Mouse (Mus musculus) left cerebral cortex, postnatal 10 days (tissue): ENCODE data around the gene Tgfbr1. TPM values are rescaled to one million over a fixed set of nuclear protein-coding genes. Genes with fewer than 3 reads are reported as not detected.
A peak's percentile ranks its signal among the peaks of the same experiment; 100 is the strongest.

Source experiments
- DNase-seq, 2 experiments: peaks; one replicate each; pipeline ENCODE4 v3.0.0; 2021 to 2022; ENCODE audit warnings: low spot score in 2 of 2, mixed read lengths in 1 of 2; ENCODE audit errors: extremely low spot score in 1 of 2
- intact Hi-C: fragments of 180-260 bp; cut with DNase I; formaldehyde crosslinking; loops from one replicate; pipeline ENCODE4 v1.15.1; 2025
- total RNA-seq, 2 experiments: library from RNA; stranded (reverse); gene quantifications; 2 replicates each; pipeline ENCODE4 v1.2.3; 2021

Gene Tgfbr1
- total RNA-seq, 2 experiments from 2014 or later: 22.1 to 23.2 TPM

GRCm38 (mm10) chr4:47402200-47402599 is 49.2 kb downstream of the Tgfbr1 start:
- intact Hi-C loops: loop anchor here (5.0 kb wide), 1 partner anchor 275 kb away; no protein-coding TSS in a partner anchor
- DNase-seq: no peak

GRCm38 (mm10) chr4:47404536-47404935 is 51.5 kb downstream of the Tgfbr1 start:
- DNase-seq: no peak
- intact Hi-C loops: loop anchor here (5.0 kb wide), 1 partner anchor 277 kb away; no protein-coding TSS in a partner anchor

GRCm38 (mm10) chr4:47407161-47407560 is 54.1 kb downstream of the Tgfbr1 start:
- intact Hi-C loops: no loop called here
- DNase-seq: no peak

GRCm38 (mm10) chr4:47417871-47418270 is 64.8 kb downstream of the Tgfbr1 start:
- no peak for DNase-seq
- intact Hi-C loops: loop anchor here (10.0 kb wide), 1 partner anchor 1037 kb away; no protein-coding TSS in a partner anchor

GRCm38 (mm10) chr4:47419268-47419973 is 66.4 kb downstream of the Tgfbr1 start:
- intact Hi-C loops: loop anchor here (10.0 kb wide), 1 partner anchor 1035 kb away; no protein-coding TSS in a partner anchor
- DNase-seq: peak in 1 of 2 experiments; percentile 48

GRCm38 (mm10) chr4:47420191-47420590 is 67.2 kb downstream of the Tgfbr1 start:
- DNase-seq: no peak
- intact Hi-C loops: loop anchor here (10.0 kb wide), 2 partner anchors 965 to 1265 kb away; no protein-coding TSS in a partner anchor

- DNase-seq: no peak
- intact Hi-C loops: loop anchor here (10.0 kb wide), 2 partner anchors 963 to 1263 kb away; no protein-coding TSS in a partner anchor
Observed at GRCm38 (mm10) chr4:47422194-47422593, 69.2 kb downstream of the Tgfbr1 start.

- DNase-seq: no peak
- intact Hi-C loops: loop anchor here (10.0 kb wide), 2 partner anchors 962 to 1262 kb away; no protein-coding TSS in a partner anchor
Observed at GRCm38 (mm10) chr4:47422946-47423345, 69.9 kb downstream of the Tgfbr1 start.

GRCm38 (mm10) chr4:47424376-47424775 is 71.4 kb downstream of the Tgfbr1 start:
- intact Hi-C loops: loop anchor here (10.0 kb wide), 2 partner anchors 960 to 1260 kb away; no protein-coding TSS in a partner anchor
- DNase-seq: no peak

GRCm38 (mm10) chr4:47425247-47425830 is 72.3 kb downstream of the Tgfbr1 start:
- intact Hi-C loops: loop anchor here (10.0 kb wide), 2 partner anchors 959 to 1259 kb away; no protein-coding TSS in a partner anchor
- no peak for DNase-seq

- DNase-seq: no peak
- intact Hi-C loops: loop anchor here (10.0 kb wide), 2 partner anchors 957 to 1257 kb away; no protein-coding TSS in a partner anchor
Observed at GRCm38 (mm10) chr4:47427606-47428005, 74.6 kb downstream of the Tgfbr1 start.

- intact Hi-C loops: no loop called here
Observed at GRCm38 (mm10) chr4:47430557-47430956, 77.5 kb downstream of the Tgfbr1 start.

GRCm38 (mm10) chr4:47431081-47431480 is 78.1 kb downstream of the Tgfbr1 start:
- intact Hi-C loops: no loop called here
- no peak for DNase-seq

More at GRCm38 (mm10) chr4:47430557-47430956, 77.5 kb downstream of the Tgfbr1 start:
- DNase-seq: no peak

GRCm38 (mm10) chr4:47432766-47433165 is 79.7 kb downstream of the Tgfbr1 start:
- DNase-seq: no peak
- intact Hi-C loops: no loop called here

- intact Hi-C loops: loop anchor here (5.0 kb wide), 2 partner anchors 67 to 607 kb away; no protein-coding TSS in a partner anchor
- no peak for DNase-seq
Observed at GRCm38 (mm10) chr4:47435131-47435530, 82.1 kb downstream of the Tgfbr1 start.

GRCm38 (mm10) chr4:47435566-47436360 is 82.7 kb downstream of the Tgfbr1 start:
- DNase-seq: no peak
- intact Hi-C loops: loop anchor here (5.0 kb wide), 2 partner anchors 67 to 607 kb away; no protein-coding TSS in a partner anchor

GRCm38 (mm10) chr4:47437365-47438340 is 84.6 kb downstream of the Tgfbr1 start:
- peak; percentile 88 to 91 for DNase-seq
- intact Hi-C loops: loop anchor here (5.0 kb wide), 2 partner anchors 65 to 605 kb away; no protein-coding TSS in a partner anchor
